Mouse (Mus musculus) spleen, postnatal 10 days (tissue): ENCODE measurements around the gene Myo15.
"Not testable (repeated sequence)": the region's sequence is repeated elsewhere in the genome, so short reads cannot be mapped to it uniquely, and the experiment has no call there.

Experiments
- DNase-seq, 2 experiments: peaks; one replicate each; pipeline ENCODE4 v3.0.0; 2021 to 2022; ENCODE audit warnings: low spot score in 2 of 2

The Myo15 gene

DNA sequence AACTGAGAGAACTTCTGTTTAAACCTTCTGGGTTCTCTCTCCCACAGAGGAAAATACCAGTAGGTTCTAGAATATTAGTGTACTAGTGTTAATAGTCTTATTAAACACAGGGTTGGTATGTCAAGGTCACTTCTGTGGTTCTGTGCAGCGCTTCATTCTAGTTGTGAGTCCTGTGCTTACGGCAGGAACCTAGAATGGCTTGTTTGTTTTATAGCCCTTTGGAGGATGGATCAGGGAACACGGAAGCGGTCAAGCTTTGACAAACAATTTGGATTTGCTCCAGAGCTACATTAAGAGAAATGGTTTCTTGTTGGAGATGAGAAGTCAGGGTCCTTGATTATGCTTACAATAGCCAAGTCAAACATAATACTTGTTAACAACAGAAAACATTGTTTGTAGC, 76.3 kb downstream of the Myo15 start:
- DNase-seq = no peak

DNA sequence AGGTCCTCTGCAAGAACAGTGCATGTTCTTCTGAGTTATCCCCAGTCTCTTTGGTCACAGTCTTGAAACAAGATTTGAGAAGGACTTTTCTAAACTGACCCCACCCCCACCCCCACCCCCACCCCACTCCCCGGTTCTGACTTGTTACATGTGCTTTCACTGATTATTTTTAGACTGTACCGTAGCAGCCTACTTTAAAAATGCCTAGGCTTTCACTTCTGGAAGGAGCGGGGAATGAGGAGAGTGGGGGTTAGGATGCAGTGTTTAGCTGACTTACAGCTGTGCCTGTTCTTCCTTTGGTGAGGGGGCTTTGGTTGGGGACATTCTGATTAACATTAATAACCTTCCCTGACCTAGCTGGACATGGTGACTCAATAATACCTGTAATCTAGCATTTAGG, 79.0 kb downstream of the Myo15 start:
- DNase-seq = no peak

DNA sequence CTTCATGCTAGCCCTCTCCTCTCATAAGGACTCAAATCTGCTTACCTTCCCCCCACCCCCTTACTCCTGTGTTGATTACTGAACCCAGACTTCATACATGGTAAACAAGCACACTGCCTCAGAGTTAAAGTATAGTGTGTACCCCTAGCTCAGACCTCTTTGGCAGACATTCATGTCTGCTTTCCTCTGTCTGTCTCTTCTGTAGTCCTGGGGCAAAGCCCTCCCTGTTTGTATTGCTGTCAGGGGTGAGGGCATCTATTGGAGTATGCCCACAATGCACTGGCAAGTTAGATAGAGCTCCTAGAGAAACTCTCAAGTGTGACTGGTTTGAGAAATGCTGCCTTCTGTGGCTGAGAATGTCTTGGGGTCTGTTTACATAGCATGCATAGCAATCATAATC, 84.0 kb downstream of the Myo15 start:
- no peak for DNase-seq

DNA sequence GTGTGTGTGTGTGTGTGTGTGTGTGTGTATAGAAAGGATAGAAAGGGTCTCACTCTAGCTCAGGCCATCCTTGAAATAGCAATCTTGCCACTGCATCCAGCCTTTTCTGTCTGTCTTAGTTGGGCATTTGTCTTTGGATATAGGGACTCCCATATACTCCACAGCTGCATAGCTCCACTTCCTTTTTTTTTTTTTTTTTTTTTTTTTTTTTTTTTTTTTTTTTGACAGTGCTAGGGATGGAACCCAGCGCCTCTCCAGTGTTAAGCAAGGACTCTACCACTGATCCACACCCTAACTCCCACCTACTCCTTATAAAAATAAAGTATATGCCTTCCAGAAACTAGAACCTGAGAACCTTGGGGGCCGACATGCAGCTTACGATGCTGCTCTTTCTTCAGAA, 88.5 kb downstream of the Myo15 start:
- DNase-seq = no peak

DNA sequence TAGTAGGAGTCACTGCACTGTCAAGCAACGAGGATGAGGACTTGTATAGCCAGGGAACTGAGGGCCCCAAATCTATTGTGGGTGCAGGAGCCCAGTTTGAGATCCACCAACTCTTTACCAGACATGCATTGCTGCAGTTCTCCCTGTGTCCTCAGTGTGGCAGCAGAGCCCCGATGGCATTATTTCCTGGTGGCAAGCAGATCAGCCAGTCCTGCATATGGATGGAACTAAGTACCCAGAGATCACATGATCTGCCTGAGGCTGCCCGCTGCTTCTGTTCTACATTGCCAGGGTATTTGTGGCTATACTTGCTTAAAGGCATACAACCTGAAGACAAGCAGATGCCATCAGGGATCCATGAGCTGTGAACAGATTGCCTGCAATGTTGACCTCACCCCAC, 90.2 kb downstream of the Myo15 start:
- DNase-seq = peak; percentile 58 to 78

DNA sequence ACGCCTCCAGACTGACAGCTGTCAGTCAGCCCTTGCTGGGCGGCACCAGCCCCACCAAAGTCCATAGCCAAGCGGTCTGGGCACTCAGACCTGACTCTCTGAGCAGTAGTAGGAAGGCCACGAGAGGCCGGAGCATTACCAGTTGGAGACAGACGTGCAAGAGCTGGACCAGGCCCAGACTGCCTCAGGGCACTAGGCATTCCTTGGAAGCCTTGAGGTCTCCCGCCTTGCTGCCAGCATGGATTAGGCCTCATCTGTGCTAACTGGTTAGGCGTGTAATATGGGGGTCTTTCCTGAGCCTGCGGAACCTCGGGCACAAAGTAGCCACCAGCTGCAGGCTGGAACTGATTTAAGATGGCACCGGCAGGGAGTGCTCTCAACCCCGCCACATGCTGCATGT, 104.9 kb downstream of the Myo15 start:
- not testable (repeated sequence) for DNase-seq
